Mouse (Mus musculus) bone marrow, adult 2 months (tissue): ENCODE measurements around the gene Lingo1. TPM values are rescaled to one million over a fixed set of nuclear protein-coding genes. Genes with fewer than 3 reads are reported as not detected.

Experiments used
- H3K27ac ChIP-seq: fragments of 200-500 bp; 2 replicates; pipeline ENCODE4 v1.5.1; 2012; ENCODE audit warnings: low read depth, mild to moderate bottlenecking, control low read depth, inconsistent platforms, low read length; ENCODE audit not compliant: control insufficient read depth, poor library complexity, insufficient read depth
- H3K4me1 ChIP-seq: fragments of 200-500 bp; 2 replicates; pipeline ENCODE4 v1.6.1; 2011; ENCODE audit warnings: low read length; ENCODE audit not compliant: control insufficient read depth, insufficient read depth
- H3K4me3 ChIP-seq: fragments of 200-500 bp; replicated peaks from 2 replicates; pipeline ENCODE3; 2011; ENCODE audit warnings: mild to moderate bottlenecking, low read depth, low read length, control low read depth; ENCODE audit not compliant: control insufficient read depth
- CTCF ChIP-seq: fragments of 200-500 bp; IDR thresholded peaks from 2 replicates; pipeline ENCODE4 v1.5.1; 2011; ENCODE audit warnings: low read length, control low read depth; ENCODE audit not compliant: control insufficient read depth, insufficient read depth
- POLR2A ChIP-seq: fragments of 200-500 bp; IDR thresholded peaks from 2 replicates; pipeline ENCODE4 v1.6.1; 2011; ENCODE audit warnings: low read depth, mild to moderate bottlenecking, control low read depth, low read length, borderline replicate concordance; ENCODE audit not compliant: control insufficient read depth
- WGBS: fragments of 180-500 bp; shearing (Covaris S2); methylation state at CpG from one replicate; pipeline ENCODE4 v1.1.7; 2018; 5-methylcytosine and 5-hydroxymethylcytosine counted together
- polyA plus RNA-seq: library from polyadenylated mRNA; stranded (reverse); fragments of >200 nt; gene quantifications from 2 replicates; pipeline ENCODE4 v1.2.4, GENCODE M21; 2011; ENCODE audit warnings: low replicate concordance; ENCODE audit not compliant: missing spikeins, insufficient read depth, insufficient read length

The Lingo1 gene
- polyA plus RNA-seq, 1 experiment = 0.87 TPM

DNA sequence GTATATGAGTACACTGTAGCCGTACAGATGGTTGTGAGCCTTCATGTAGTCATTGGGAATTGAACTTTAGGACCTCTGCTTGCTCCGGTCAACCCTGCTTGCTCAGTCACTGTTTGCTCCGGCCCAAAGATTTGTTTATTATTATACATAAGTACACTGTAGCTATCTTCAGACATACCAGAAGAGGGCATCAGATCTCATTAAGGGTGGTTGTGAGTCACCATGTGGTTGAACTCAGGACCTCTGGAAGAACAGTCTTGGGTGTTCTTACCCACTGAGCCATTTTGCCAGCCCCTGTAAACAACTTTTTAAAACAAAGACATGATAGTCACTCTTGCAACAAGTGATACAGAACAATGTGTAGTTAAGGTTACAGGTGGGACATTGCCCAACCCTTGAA is 35.6 kb upstream of the Lingo1 start:
- H3K27ac ChIP-seq = no peak overlapping the region
- no peak for TF ChIP-seq POLR2A
- no peak for TF ChIP-seq CTCF
- no peaks in the 10 kb centered on the region for H3K4me1 ChIP-seq
- no peak overlapping the region for H3K4me3 ChIP-seq
- 76% methylated on average over 3 of the region's 3 CpGs for WGBS

GRCm38 (mm10) chr9:56830162-56830561 is 33.9 kb upstream of the Lingo1 start:
- no peak for TF ChIP-seq CTCF
- TF ChIP-seq POLR2A = no peak
- WGBS = 65% methylated on average over 4 of the region's 4 CpGs
- no peak overlapping the region for H3K4me3 ChIP-seq
- H3K27ac ChIP-seq = no peak overlapping the region
- no peaks in the 10 kb centered on the region for H3K4me1 ChIP-seq

DNA sequence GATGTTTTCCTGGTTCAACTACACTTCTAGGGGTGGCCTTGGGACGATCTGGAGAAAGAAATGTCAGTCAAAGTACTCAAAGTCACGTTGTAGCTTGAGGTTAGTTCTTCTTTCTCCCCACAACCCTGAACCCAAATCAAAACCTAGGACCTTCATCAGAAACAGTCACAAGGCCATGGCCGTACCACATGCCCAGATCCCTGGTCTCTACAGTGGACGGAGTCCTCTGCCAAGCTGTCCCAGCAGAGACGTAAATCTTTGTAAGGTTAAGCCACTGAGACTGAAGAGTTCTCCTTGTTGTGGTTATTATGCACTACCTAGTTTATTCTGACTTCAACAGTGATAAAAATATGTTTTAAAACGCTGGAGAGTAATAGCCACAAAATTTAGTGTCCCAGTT is 32.6 kb upstream of the Lingo1 start:
- Histone ChIP-seq H3K4me1 (no peaks in the 10 kb centered on the region), H3K27ac (no peak overlapping the region), H3K4me3 (no peak overlapping the region)
- TF ChIP-seq CTCF (no peak), POLR2A (no peak)
- 65% methylated on average over 6 of the region's 6 CpGs for WGBS

- no peak overlapping the region for H3K27ac ChIP-seq
- H3K4me3 ChIP-seq = no peak overlapping the region
- H3K4me1 ChIP-seq = no peaks in the 10 kb centered on the region
- 53% methylated on average over 9 of the region's 9 CpGs for WGBS
- TF ChIP-seq CTCF = no peak
- TF ChIP-seq POLR2A = no peak
Measured at GRCm38 (mm10) chr9:56828146-56828545, 31.9 kb upstream of the Lingo1 start.

- 24% methylated on average over 21 of the region's 21 CpGs for WGBS
- H3K27ac ChIP-seq = no peak overlapping the region
Measured at GRCm38 (mm10) chr9:56825476-56826213, 29.4 kb upstream of the Lingo1 start.

DNA sequence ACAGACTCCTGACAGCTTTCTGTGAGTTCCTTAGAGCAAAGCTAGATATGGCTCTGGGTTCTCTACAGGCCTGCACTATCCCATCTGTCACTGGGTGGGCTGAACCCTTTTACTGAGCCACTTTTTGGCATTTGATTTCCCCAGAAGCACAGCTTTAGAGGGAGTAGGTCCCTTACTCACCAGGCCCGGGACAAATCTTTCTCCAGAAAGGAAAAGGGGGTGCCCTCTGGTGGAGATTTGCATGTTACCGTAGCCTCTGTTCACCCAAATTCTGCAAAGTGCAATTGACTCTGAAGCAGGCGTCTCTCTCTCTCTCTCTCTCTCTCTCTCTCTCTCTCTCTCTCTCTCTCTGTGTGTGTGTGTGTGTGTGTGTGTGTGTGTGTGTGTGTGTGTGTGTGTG is 28.6 kb upstream of the Lingo1 start:
- WGBS = 3% methylated on average over 3 of the region's 3 CpGs
- Histone ChIP-seq H3K4me1 (no peaks in the 10 kb centered on the region), H3K27ac (no peak overlapping the region), H3K4me3 (no peak overlapping the region)
- TF ChIP-seq CTCF (no peak), POLR2A (no peak)

More at GRCm38 (mm10) chr9:56825476-56826213, 29.4 kb upstream of the Lingo1 start:
- H3K4me1 ChIP-seq = no peaks in the 10 kb centered on the region
- no peak for TF ChIP-seq CTCF
- no peak for TF ChIP-seq POLR2A
- H3K4me3 ChIP-seq = no peak overlapping the region

DNA sequence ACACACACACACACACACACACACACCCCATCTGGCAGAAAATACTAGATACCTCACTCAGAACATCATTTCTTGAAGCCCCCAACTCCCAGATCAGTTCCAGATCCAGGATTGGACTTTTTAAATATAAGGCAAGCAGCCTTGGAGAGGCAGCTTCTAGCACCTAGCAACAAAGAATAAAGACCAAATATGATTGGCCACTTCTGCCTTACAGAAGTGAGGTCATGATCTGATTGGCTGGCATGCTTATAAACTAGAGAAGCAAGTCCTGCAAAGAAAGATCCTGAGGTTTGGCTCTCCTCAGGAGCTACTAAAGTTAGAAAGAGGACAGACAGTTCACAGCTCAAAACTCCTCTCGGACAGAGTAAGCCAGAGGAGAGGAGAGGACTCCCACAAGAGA is 14.6 kb upstream of the Lingo1 start:
- TF ChIP-seq POLR2A (no peak), CTCF (no peak)
- Histone ChIP-seq H3K4me3 (no peak overlapping the region), H3K27ac (no peak overlapping the region), H3K4me1 (no peaks in the 10 kb centered on the region)
- 76% methylated on average over 1 of the region's 1 CpGs for WGBS

GRCm38 (mm10) chr9:56807990-56808389 is 11.7 kb upstream of the Lingo1 start:
- WGBS = 56% methylated on average over 6 of the region's 6 CpGs

GRCm38 (mm10) chr9:56803146-56803545 is 6.9 kb upstream of the Lingo1 start:
- H3K27ac ChIP-seq = no peak overlapping the region
- H3K4me3 ChIP-seq = no peak overlapping the region
- TF ChIP-seq POLR2A (no peak), CTCF (no peak)
- no peaks in the 10 kb centered on the region for H3K4me1 ChIP-seq
- WGBS = 87% methylated on average over 7 of the region's 7 CpGs

More at GRCm38 (mm10) chr9:56807990-56808389, 11.7 kb upstream of the Lingo1 start:
- Histone ChIP-seq H3K4me1 (no peaks in the 10 kb centered on the region), H3K4me3 (no peak overlapping the region), H3K27ac (no peak overlapping the region)
- TF ChIP-seq POLR2A (no peak), CTCF (no peak)
